Mouse (Mus musculus) small intestine, adult 2 months (tissue): ENCODE measurements at regions not wholly inside any gene's neighbourhood (a gene's known extent, or its start where the extent isn't known, plus 50 kb on each side); places are given as distances from the start of the nearest gene placed in this dataset.

ENCODE experiments used
- H3K27ac ChIP-seq: fragments of 200-500 bp; 2 replicates; pipeline ENCODE4 v1.5.1; 2012; ENCODE audit warnings: low read depth, low read length, control low read depth, inconsistent platforms; ENCODE audit not compliant: insufficient read depth
- H3K27me3 ChIP-seq: fragments of 200-500 bp; 2 replicates; pipeline ENCODE4 v1.6.1; 2012; ENCODE audit warnings: mild to moderate bottlenecking, moderate library complexity, low read length, inconsistent platforms; ENCODE audit not compliant: control insufficient read depth, insufficient read depth
- H3K36me3 ChIP-seq: fragments of 200-500 bp; 2 replicates; pipeline ENCODE4 v1.6.1; 2012; ENCODE audit warnings: mild to moderate bottlenecking, low read length, control low read depth, inconsistent platforms; ENCODE audit not compliant: control insufficient read depth, insufficient read depth
- H3K4me1 ChIP-seq: fragments of 200-500 bp; 2 replicates; pipeline ENCODE4 v1.6.1; 2012; ENCODE audit warnings: low read length, inconsistent platforms, mixed read lengths; ENCODE audit not compliant: control insufficient read depth, insufficient read depth, insufficient read length
- H3K4me3 ChIP-seq: fragments of 200-500 bp; 2 replicates; pipeline ENCODE4 v1.5.1; 2012; ENCODE audit warnings: low read depth, mild to moderate bottlenecking, control low read depth, inconsistent platforms, low read length, moderate library complexity
- CTCF ChIP-seq: fragments of 200-500 bp; IDR thresholded peaks from 2 replicates; pipeline ENCODE4 v1.5.1; 2012; ENCODE audit warnings: low read depth, mild to moderate bottlenecking, control low read depth, inconsistent platforms, low read length, moderate library complexity, mixed read lengths; ENCODE audit not compliant: insufficient replicate concordance, insufficient read length; ENCODE audit errors: extremely low read depth
- POLR2A ChIP-seq: fragments of 200-500 bp; IDR thresholded peaks from 2 replicates; pipeline ENCODE4 v1.6.1; 2012; ENCODE audit warnings: low read depth, mild to moderate bottlenecking, control low read depth, inconsistent platforms, low read length, moderate library complexity
- WGBS: fragments of 180-500 bp; shearing (Covaris S2); methylation state at CpG from one replicate; pipeline ENCODE4 v1.1.7; 2018; 5-methylcytosine and 5-hydroxymethylcytosine counted together

DNA sequence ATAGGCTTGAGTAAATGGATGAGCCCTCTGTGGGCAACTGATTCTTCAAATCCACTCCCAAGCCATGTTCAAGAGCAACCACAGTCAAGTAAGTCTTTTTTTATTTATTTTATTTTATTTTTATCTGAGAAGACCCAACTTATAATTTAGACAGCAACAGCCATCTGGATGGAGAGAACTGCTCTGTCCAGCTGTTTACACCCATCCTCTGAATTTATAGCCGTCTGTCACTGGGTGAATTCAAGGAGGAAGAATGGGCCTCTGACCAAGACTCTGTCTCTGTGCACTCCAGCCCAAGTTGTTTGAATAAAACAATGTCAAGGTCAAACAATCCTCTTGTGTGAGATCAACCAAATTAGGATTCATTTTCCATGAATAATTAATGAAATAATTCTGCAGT is 263.6 kb downstream of the Tgfb2 start:
- Histone ChIP-seq H3K36me3 (no peaks in the 10 kb centered on the region), H3K27ac (no peak overlapping the region), H3K4me1 (no peaks in the 10 kb centered on the region), H3K4me3 (no peak overlapping the region), H3K27me3 (no peaks in the 10 kb centered on the region)
- TF ChIP-seq POLR2A (no peak), CTCF (no peak)
- WGBS = 40% methylated on average over 1 of the region's 1 CpGs

DNA sequence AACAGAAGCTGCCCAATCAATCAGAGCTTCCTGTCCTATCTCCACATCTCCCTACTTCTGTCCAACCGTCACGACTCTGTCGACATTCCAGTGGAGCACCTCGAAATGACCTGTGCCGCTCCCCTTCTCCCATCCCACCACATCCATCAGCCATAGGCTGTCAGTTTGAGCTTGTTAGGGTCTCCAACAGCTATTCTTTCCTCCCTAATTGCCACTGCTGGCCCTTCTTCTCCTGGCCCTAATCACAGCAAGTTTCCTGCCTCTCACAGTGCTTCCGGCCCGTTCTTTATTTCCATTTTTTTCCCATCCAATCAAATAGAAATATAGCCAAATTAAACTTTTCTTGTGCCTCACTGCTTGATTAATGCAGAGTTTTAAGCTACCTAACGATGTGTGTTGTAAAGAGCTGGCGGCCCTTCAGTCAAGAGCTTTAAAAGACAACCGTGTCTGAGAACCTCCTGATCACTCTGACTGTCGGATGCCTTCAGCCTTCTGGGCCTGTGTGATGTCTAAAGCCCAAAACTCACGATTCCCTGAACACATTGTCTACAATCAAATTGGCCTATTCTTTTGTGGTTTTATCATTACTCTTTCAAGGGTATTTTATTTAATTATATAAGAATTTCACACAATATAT is 270.3 kb downstream of the Tgfb2 start:
- TF ChIP-seq POLR2A = no peak
- TF ChIP-seq CTCF = no peak
- no peaks in the 10 kb centered on the region for H3K27me3 ChIP-seq
- no peak overlapping the region for H3K4me3 ChIP-seq
- no peak overlapping the region for H3K27ac ChIP-seq
- no peaks in the 10 kb centered on the region for H3K4me1 ChIP-seq
- H3K36me3 ChIP-seq = no peaks in the 10 kb centered on the region
- WGBS = 62% methylated on average over 12 of the region's 12 CpGs

DNA sequence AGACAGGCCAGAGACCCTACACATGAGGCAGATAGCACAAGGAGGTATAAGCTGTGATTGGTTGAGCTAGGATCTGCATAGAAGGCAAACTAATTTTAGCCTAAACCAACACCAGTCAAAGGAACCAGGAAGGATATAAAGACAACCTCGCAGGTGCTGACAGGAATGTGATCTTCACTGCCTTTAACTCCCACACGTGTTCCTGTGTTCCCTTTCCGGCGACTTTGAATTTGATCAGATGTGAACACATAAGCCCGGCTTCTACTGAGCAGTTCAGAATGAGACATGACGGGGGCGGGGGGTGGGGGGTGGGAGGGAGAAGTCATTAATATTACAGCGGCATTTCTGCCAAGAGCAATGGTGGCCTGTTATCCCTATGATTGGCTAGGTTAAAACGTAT is 271.0 kb downstream of the Tgfb2 start:
- 70% methylated on average over 9 of the region's 9 CpGs for WGBS
- H3K27me3 ChIP-seq = no peaks in the 10 kb centered on the region
- no peak overlapping the region for H3K27ac ChIP-seq
- no peak overlapping the region for H3K4me3 ChIP-seq
- no peaks in the 10 kb centered on the region for H3K4me1 ChIP-seq
- no peaks in the 10 kb centered on the region for H3K36me3 ChIP-seq
- TF ChIP-seq POLR2A = no peak

DNA sequence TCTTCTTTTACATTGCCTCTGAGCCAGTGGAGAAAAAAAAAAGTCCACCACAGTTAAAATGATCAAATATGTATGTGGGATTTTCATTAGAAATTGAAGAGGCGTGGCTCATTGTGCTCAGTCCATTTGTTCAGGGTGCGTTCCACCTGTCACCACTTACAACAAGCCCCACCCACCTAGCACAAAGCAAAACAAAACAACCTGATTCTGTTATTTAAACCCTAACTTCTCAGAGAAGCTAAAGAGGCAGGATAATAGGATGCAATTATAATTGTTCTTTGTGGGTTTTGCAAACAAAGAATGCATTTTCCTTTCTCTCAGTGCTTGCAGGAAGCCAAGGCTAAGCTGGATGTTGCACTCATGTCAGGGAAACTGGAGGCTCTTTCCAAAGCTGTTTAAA is 271.8 kb downstream of the Tgfb2 start:
- H3K4me3 ChIP-seq = no peak overlapping the region
- no peaks in the 10 kb centered on the region for H3K27me3 ChIP-seq
- no peak overlapping the region for H3K27ac ChIP-seq
- no peaks in the 10 kb centered on the region for H3K4me1 ChIP-seq
- no peaks in the 10 kb centered on the region for H3K36me3 ChIP-seq
- 55% methylated on average over 2 of the region's 2 CpGs for WGBS
- TF ChIP-seq CTCF (no peak), POLR2A (no peak)

DNA sequence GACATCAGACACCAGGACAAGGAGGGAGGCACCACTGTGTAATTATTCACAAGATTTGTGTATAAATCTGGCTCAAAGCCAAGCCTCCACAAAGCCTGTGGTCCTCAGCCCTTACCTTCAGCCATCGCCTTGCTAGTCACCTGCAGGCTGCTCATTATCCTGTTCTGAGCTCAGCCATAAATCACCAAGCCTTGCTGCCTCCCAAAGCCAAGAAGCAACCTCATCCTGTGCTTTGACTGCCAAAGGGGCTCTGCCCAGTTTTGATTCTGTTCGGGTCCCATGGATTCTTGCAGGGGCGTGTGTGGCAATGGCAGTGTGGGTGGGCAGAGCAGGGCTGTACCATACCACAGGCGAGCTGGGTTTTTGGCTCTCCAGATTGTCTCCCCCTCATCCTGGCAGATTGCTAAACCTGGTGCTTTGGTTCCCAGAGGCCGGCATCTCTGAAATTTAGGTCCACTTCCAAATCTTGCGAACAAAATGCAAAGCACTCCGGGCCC is 272.6 kb downstream of the Tgfb2 start:
- H3K36me3 ChIP-seq = no peaks in the 10 kb centered on the region
- 80% methylated on average over 7 of the region's 7 CpGs for WGBS
- TF ChIP-seq CTCF (no peak), POLR2A (no peak)
- no peak overlapping the region for H3K27ac ChIP-seq
- no peak overlapping the region for H3K4me3 ChIP-seq
- no peaks in the 10 kb centered on the region for H3K27me3 ChIP-seq
- no peaks in the 10 kb centered on the region for H3K4me1 ChIP-seq

DNA sequence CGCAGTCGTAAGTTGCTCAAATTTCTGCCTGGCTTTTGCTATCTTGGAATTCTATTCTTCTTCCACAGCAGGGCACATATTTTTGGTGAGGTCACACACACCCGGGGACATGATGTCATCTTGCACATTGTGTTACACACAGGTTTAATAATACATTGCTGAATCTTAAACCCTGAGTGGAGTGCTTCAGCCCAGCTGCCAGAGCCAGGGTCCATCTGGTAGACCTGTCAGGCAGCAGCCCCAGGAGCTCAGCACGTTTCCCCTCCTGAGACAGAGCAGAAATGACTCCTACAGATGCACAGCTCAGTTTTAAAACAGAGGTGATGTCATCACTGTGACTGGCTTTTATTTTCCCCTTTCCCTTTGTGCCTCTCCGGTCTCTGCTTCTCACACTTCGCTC is 280.4 kb downstream of the Tgfb2 start:
- Histone ChIP-seq H3K36me3 (no peaks in the 10 kb centered on the region), H3K4me1 (no peaks in the 10 kb centered on the region), H3K27ac (no peak overlapping the region), H3K27me3 (no peaks in the 10 kb centered on the region), H3K4me3 (no peak overlapping the region)
- 81% methylated on average over 6 of the region's 6 CpGs for WGBS
- TF ChIP-seq CTCF (no peak), POLR2A (no peak)

DNA sequence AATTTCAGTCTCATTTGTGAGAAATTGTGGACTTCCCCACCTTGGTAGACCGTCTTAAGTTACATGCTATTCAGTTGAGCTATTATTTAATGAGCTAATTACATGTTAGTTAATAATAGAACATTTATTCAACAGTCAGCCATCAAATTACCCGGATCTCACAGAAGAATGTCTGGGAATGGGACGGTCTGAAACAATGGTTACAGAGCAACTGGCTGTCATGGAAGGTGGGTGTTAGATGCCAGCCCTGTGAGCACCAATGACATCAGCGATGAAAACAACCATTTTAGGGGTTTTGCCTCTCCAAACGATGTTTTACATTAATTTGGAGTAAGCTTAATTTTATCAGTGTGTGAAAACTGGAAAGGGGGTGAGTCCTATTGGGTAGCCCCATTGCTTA is 281.7 kb downstream of the Tgfb2 start:
- H3K27me3 ChIP-seq = no peaks in the 10 kb centered on the region
- WGBS = 79% methylated on average over 5 of the region's 5 CpGs
- no peaks in the 10 kb centered on the region for H3K36me3 ChIP-seq

DNA sequence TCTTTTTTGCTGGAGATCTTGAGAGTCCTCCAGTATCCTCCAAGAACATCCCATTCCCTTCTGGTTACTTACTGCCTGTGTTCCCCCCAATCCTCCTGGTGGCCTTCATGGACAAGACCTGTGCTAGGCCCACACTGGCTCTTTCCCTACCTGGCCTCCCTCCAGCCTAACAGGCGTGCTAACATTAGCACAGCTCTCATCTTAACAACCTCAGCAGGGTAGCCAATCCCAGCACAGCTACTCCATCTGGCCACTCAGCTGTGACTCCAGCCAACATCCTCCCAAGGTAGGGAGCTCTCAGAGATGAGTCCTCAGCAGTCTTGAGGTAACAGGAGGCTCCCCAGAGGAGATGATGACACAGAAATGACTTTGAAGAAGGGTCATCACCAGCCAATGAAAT is 288.7 kb downstream of the Tgfb2 start:
- no peak for TF ChIP-seq POLR2A
- TF ChIP-seq CTCF = no peak
- 33% methylated on average over 1 of the region's 1 CpGs for WGBS

More for the DNA sequence above, 281.7 kb downstream of the Tgfb2 start:
- Histone ChIP-seq H3K27ac (no peak overlapping the region), H3K4me1 (no peaks in the 10 kb centered on the region), H3K4me3 (no peak overlapping the region)
- TF ChIP-seq CTCF (no peak), POLR2A (no peak)

More for the DNA sequence above, 288.7 kb downstream of the Tgfb2 start:
- Histone ChIP-seq H3K27ac (no peak overlapping the region), H3K36me3 (no peaks in the 10 kb centered on the region), H3K27me3 (no peaks in the 10 kb centered on the region), H3K4me1 (no peaks in the 10 kb centered on the region), H3K4me3 (no peak overlapping the region)
